Mouse (Mus musculus) liver, postnatal 0 days (tissue): ENCODE results near the gene Grik2.

Experiments used
- CTCF ChIP-seq: sonication (generic); IDR thresholded peaks from 2 replicates; pipeline ENCODE4 v1.5.1; 2016; ENCODE audit warnings: antibody characterized with exemption, low read depth
- EP300 ChIP-seq: IDR thresholded peaks from 2 replicates; pipeline ENCODE4 v1.6.1; 2016; ENCODE audit warnings: antibody characterized with exemption, low read depth, mild to moderate bottlenecking

DNA sequence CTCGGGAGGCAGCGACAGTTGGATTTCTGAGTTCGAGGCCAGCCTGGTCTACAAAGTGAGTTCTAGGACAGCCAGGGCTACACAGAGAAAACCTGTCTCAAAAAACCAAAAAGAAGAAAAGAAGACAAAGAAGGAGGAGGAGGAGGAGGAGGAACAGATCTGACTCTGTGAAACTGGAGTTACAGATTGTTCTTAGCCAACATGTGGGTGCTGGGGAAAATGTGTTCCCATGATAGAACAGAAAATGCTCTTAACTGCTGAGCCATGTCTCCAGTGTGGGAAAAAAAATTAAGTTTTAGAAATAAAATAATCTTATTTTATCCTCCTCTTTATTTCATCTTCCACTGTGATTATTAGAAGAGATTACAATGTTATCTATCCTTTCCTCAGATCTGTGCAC is 645.9 kb downstream of the Grik2 start:
- TF ChIP-seq EP300, result no peak
- TF ChIP-seq CTCF, result no peak
